Mouse (Mus musculus): Measurements from ENCODE around the gene Egfl7. TPM values are rescaled to one million over a fixed set of nuclear protein-coding genes. Genes with fewer than 3 reads are reported as not detected.

The Egfl7 gene
- polyA plus RNA-seq, 1 experiment: 27.4 TPM

- H3K4me1 ChIP-seq (ENCODE audit: control insufficient read depth, insufficient read depth, low read length): no peaks in the 10 kb centered on the region; the same call in 1 of the 2 replicates
- H3K4me3 ChIP-seq (ENCODE audit: control insufficient read depth, low read depth, low read length): no peak overlapping the region
- H3K27ac ChIP-seq (ENCODE audit: control insufficient read depth, insufficient read depth, low read depth, low read length): no peak overlapping the region
- TF ChIP-seq CTCF (IDR thresholded peaks at IDR 0.05; ENCODE audit: control insufficient read depth, insufficient read depth, insufficient replicate concordance, low read depth, low read length) (no peak), POLR2A (IDR thresholded peaks at IDR 0.05; ENCODE audit: control insufficient read depth, low read depth, low read length) (no peak)
- H3K27me3 ChIP-seq (ENCODE audit: control insufficient read depth, insufficient read depth, low read length): no peaks in the 10 kb centered on the region
- no peaks in the 10 kb centered on the region for H3K36me3 ChIP-seq (ENCODE audit: control insufficient read depth, insufficient read depth, low read length)
These were observed 16.1 kb downstream of the Egfl7 start for GRCm38 (mm10) chr2:26595725-26596435.

DNA sequence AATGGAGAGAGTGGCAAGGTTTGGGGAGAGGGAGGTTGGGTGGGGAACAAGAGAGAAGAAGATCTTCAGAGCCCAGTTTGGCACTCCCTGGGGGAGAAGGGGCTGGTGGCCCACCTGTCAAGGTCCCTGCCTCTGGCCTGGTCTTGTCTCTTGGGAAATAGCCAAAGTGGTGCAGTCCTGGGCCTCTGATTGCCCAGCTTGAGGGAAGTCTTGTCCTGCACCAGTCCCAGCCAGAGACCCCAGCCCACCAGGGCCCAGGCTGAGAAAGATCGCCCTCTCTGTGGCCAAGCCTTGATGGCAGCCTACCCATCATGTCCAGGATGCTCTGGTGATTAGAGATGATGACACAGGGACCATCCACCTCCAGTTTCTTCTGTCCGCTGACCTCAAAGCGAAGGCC is 17.1 kb downstream of the Egfl7 start:
- Histone ChIP-seq H3K27me3 (ENCODE audit: control insufficient read depth, insufficient read depth, low read length) (no peaks in the 10 kb centered on the region), H3K4me3 (ENCODE audit: control insufficient read depth, low read depth, low read length) (no peak overlapping the region), H3K27ac (ENCODE audit: control insufficient read depth, insufficient read depth, low read depth, low read length) (no peak overlapping the region), H3K36me3 (ENCODE audit: control insufficient read depth, insufficient read depth, low read length) (no peaks in the 10 kb centered on the region), H3K4me1 (ENCODE audit: control insufficient read depth, insufficient read depth, low read length) (no peaks in the 10 kb centered on the region; the same call in 1 of the 2 replicates)
- TF ChIP-seq CTCF (IDR thresholded peaks at IDR 0.05; ENCODE audit: control insufficient read depth, insufficient read depth, insufficient replicate concordance, low read depth, low read length): no peak
- no peak for TF ChIP-seq POLR2A (IDR thresholded peaks at IDR 0.05; ENCODE audit: control insufficient read depth, low read depth, low read length)

- Histone ChIP-seq H3K36me3 (ENCODE audit: control insufficient read depth, insufficient read depth, low read length) (no peaks in the 10 kb centered on the region), H3K4me1 (ENCODE audit: control insufficient read depth, insufficient read depth, low read length) (no peaks in the 10 kb centered on the region; the same call in 1 of the 2 replicates), H3K27ac (ENCODE audit: control insufficient read depth, insufficient read depth, low read depth, low read length) (no peak overlapping the region), H3K27me3 (ENCODE audit: control insufficient read depth, insufficient read depth, low read length) (no peaks in the 10 kb centered on the region), H3K4me3 (ENCODE audit: control insufficient read depth, low read depth, low read length) (no peak overlapping the region)
- TF ChIP-seq CTCF (IDR thresholded peaks at IDR 0.05; ENCODE audit: control insufficient read depth, insufficient read depth, insufficient replicate concordance, low read depth, low read length) (no peak), POLR2A (IDR thresholded peaks at IDR 0.05; ENCODE audit: control insufficient read depth, low read depth, low read length) (no peak)
These were observed 18.0 kb downstream of the Egfl7 start for GRCm38 (mm10) chr2:26597810-26598209.

GRCm38 (mm10) chr2:26598462-26598861 is 18.6 kb downstream of the Egfl7 start:
- Histone ChIP-seq H3K27ac (ENCODE audit: control insufficient read depth, insufficient read depth, low read depth, low read length) (no peak overlapping the region), H3K36me3 (ENCODE audit: control insufficient read depth, insufficient read depth, low read length) (no peaks in the 10 kb centered on the region), H3K27me3 (ENCODE audit: control insufficient read depth, insufficient read depth, low read length) (no peaks in the 10 kb centered on the region), H3K4me1 (ENCODE audit: control insufficient read depth, insufficient read depth, low read length) (no peaks in the 10 kb centered on the region; the same call in 1 of the 2 replicates), H3K4me3 (ENCODE audit: control insufficient read depth, low read depth, low read length) (no peak overlapping the region)
- no peak for TF ChIP-seq CTCF (IDR thresholded peaks at IDR 0.05; ENCODE audit: control insufficient read depth, insufficient read depth, insufficient replicate concordance, low read depth, low read length)
- TF ChIP-seq POLR2A (IDR thresholded peaks at IDR 0.05; ENCODE audit: control insufficient read depth, low read depth, low read length): no peak

- H3K4me3 ChIP-seq (ENCODE audit: control insufficient read depth, low read depth, low read length): no peak overlapping the region
- no peak overlapping the region for H3K27ac ChIP-seq (ENCODE audit: control insufficient read depth, insufficient read depth, low read depth, low read length)
- peaks cover 2% of the 10 kb centered on the region; the same call in 1 of the 2 replicates for H3K27me3 ChIP-seq (ENCODE audit: control insufficient read depth, insufficient read depth, low read length)
- H3K36me3 ChIP-seq (ENCODE audit: control insufficient read depth, insufficient read depth, low read length): no peaks in the 10 kb centered on the region
- TF ChIP-seq CTCF (IDR thresholded peaks at IDR 0.05; ENCODE audit: control insufficient read depth, insufficient read depth, insufficient replicate concordance, low read depth, low read length) (no peak), POLR2A (IDR thresholded peaks at IDR 0.05; ENCODE audit: control insufficient read depth, low read depth, low read length) (no peak)
- H3K4me1 ChIP-seq (ENCODE audit: control insufficient read depth, insufficient read depth, low read length): peaks cover 3% of the 10 kb centered on the region; the same call in 1 of the 2 replicates
These were observed 20.2 kb downstream of the Egfl7 start for GRCm38 (mm10) chr2:26599965-26600364.

DNA sequence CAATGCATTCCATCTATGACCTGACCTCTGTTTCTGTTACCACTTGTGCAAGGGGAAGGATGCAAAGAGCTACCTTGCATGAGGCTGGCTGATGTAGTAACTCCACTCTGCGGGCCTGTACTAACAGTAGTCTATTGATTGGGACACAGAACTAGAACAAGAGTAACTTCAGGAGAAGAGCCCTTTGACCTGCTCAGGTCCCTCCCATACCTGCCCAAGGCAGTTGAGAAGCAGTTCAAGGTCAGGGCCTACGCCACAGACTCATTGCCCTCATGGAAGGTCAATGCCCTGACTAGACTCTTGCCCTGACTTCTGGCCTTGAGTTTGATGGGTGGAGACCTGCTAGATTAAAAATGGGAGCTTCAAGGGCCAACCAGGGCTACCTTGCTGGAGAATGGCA is 20.9 kb downstream of the Egfl7 start:
- Histone ChIP-seq H3K4me1 (ENCODE audit: control insufficient read depth, insufficient read depth, low read length) (peaks cover 3% of the 10 kb centered on the region; the same call in 1 of the 2 replicates), H3K36me3 (ENCODE audit: control insufficient read depth, insufficient read depth, low read length) (no peaks in the 10 kb centered on the region), H3K27ac (ENCODE audit: control insufficient read depth, insufficient read depth, low read depth, low read length) (no peak overlapping the region), H3K4me3 (ENCODE audit: control insufficient read depth, low read depth, low read length) (no peak overlapping the region), H3K27me3 (ENCODE audit: control insufficient read depth, insufficient read depth, low read length) (peaks cover 2% of the 10 kb centered on the region; the same call in 1 of the 2 replicates)
- TF ChIP-seq POLR2A (IDR thresholded peaks at IDR 0.05; ENCODE audit: control insufficient read depth, low read depth, low read length): no peak
- no peak for TF ChIP-seq CTCF (IDR thresholded peaks at IDR 0.05; ENCODE audit: control insufficient read depth, insufficient read depth, insufficient replicate concordance, low read depth, low read length)

- no peaks in the 10 kb centered on the region for H3K36me3 ChIP-seq (ENCODE audit: control insufficient read depth, insufficient read depth, low read length)
- peaks cover 3% of the 10 kb centered on the region; the same call in 1 of the 2 replicates for H3K4me1 ChIP-seq (ENCODE audit: control insufficient read depth, insufficient read depth, low read length)
- peaks cover 2% of the 10 kb centered on the region; the same call in 1 of the 2 replicates for H3K27me3 ChIP-seq (ENCODE audit: control insufficient read depth, insufficient read depth, low read length)
- no peak overlapping the region for H3K27ac ChIP-seq (ENCODE audit: control insufficient read depth, insufficient read depth, low read depth, low read length)
- H3K4me3 ChIP-seq (ENCODE audit: control insufficient read depth, low read depth, low read length): no peak overlapping the region
- TF ChIP-seq POLR2A (IDR thresholded peaks at IDR 0.05; ENCODE audit: control insufficient read depth, low read depth, low read length) (no peak), CTCF (IDR thresholded peaks at IDR 0.05; ENCODE audit: control insufficient read depth, insufficient read depth, insufficient replicate concordance, low read depth, low read length) (no peak)
These were observed 21.8 kb downstream of the Egfl7 start for GRCm38 (mm10) chr2:26601595-26601994.
